Mouse (Mus musculus) E14TG2a.4 (cell line): ENCODE measurements around the gene Smg7.

Experiments used
- CTCF ChIP-seq: conservative IDR thresholded peaks from 2 replicates; pipeline ENCODE4 v1.5.1; 2014; ENCODE audit warnings: low read length
- NANOG ChIP-seq: IDR thresholded peaks from 2 replicates; pipeline ENCODE4 v1.6.1; 2014; ENCODE audit warnings: borderline replicate concordance, low read length, mixed read lengths
- POU5F1 ChIP-seq: IDR thresholded peaks from 2 replicates; pipeline ENCODE4 v1.6.1; 2014; ENCODE audit warnings: low read length, borderline replicate concordance

- TF ChIP-seq CTCF (no peak), POU5F1 (no peak), NANOG (no peak)
Measured at GRCm38 (mm10) chr1:152901419-152901764, 1.1 kb downstream of the Smg7 start.
